Mouse (Mus musculus) adrenal gland, adult (tissue): ENCODE results near the gene Zyx.

Experiments
- DNase-seq, 2 experiments: peaks; one replicate each; pipeline ENCODE4 v3.0.0; 2022 to 2023; ENCODE audit warnings: low spot score in 1 of 2; ENCODE audit not compliant: inconsistent age in 2 of 2

Zyx gene

DNA sequence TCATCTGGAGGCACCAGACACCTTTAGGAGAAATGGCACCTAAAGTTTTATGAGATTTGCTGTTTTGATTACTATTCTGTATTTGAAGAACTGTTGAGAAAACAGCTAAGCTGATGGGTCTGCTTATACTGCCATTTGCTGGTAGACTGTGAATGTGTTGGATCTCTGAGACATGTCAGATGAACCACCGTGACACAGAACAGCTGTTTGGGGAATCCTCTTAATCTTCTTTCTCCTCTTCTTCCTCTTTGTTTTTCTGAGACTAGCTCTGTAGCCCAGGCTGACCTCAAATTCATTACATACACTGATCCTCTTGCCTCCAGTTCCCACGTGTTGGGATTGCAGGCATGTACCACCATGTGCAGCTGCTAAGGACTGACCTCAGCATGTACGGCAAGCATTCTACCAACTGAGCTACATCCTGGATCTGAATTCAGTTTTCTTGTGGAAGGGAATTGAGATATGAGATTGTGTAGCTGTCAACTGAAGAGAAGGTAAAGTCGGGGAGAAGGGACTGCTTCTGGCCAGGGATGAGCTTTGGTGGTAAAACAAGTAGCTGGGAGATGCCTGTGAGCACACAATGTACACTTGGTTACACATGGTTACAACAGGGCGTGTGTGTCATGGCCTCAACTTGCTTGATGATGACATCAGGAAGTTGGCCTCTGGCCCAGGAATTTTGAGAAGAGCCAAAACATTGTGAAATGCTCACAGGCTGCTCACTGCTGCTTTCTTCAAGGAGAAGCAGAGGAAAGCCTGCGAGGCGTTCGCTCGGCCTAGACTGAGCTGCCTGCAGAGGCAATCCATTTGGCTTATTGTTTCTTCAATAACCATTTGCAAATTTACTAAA is 46.8 kb downstream of the Zyx start:
- peak; percentile 95 to 98 for DNase-seq

DNA sequence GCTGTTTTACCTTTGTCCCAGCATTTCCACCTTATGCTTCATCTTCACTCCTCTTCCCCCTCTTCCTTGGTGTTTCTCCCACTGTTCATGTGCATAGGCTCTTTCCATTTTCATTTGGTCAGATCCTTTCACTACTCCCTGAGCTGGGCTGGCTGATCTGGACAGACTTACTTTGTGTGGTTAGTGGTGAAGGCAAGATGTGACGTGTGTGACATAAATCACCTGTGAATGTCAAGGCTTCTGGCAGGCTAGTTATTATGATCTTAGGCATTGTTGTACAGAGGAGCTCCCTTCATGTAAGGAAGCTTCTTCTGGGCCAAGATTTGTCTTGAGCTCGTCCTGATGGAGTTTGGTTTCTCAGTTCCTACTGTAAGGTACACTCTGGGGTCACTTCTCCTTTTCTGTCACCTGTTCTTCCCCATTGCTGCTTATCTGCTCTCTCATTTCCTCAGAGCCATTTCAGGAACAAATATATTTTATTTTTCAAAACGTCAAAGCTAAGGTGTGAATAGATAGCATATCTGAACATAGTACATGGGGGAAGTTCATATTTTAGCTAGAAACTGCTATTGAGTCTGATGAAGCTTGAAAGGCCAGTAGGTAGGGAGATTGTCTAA is 47.7 kb downstream of the Zyx start:
- DNase-seq: peak; percentile 79 to 91

GRCm38 (mm10) chr6:42398285-42398684 is 48.9 kb downstream of the Zyx start:
- DNase-seq: peak; percentile 38 to 78

- peak in 1 of 2 experiments; percentile 69 for DNase-seq
These were observed 49.6 kb downstream of the Zyx start for GRCm38 (mm10) chr6:42398998-42399397.

DNA sequence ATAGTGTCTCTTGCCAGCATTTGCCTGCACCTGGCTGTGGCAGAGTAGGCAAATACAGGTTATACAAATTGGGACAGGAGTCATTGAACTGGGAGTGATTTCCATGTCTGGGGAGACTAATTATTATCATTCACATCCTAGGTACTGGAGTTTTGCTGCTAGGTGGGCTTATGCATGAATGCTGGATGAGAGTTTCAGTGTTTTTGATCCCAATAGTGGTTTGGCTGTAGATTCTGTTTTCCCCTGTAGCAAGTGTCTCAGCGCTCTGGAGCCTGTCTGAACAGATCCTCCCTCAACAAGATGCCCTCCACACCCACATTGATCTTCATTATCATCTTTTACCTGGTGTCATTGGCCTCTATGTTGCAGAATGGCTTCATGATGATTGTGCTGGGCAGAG is 50.5 kb downstream of the Zyx start, which contains the start of gene Tas2r143:
TSS of gene Tas2r143 (plus strand) at position 301 of the 400 bp plus-strand sequence.
- no peak for DNase-seq

DNA sequence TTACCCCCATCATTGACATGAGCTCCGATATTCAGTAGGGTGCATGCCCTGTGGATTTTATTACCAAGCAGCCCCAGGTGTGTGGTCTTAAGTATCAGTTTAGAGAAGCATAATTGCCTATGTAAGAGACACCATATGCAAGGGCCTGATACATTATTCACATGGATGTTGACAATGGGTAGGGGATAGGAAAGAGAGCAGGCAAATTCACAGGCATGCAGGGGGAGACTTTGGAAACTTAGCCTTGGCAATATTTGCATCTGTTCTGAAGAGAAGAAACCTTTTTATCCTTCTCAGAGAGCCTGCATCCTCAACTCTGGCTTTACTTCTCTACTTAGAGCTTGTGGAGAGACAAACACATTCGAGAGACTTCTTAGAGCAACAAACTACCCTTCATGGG is 55.7 kb downstream of the Zyx start, which contains the start of gene Tas2r135:
TSS of gene Tas2r135 (plus strand) at position 301 of the 400 bp plus-strand sequence.
- DNase-seq: no peak
